Mouse (Mus musculus): Measurements from ENCODE around the gene Stim2.

Gene Stim2

DNA sequence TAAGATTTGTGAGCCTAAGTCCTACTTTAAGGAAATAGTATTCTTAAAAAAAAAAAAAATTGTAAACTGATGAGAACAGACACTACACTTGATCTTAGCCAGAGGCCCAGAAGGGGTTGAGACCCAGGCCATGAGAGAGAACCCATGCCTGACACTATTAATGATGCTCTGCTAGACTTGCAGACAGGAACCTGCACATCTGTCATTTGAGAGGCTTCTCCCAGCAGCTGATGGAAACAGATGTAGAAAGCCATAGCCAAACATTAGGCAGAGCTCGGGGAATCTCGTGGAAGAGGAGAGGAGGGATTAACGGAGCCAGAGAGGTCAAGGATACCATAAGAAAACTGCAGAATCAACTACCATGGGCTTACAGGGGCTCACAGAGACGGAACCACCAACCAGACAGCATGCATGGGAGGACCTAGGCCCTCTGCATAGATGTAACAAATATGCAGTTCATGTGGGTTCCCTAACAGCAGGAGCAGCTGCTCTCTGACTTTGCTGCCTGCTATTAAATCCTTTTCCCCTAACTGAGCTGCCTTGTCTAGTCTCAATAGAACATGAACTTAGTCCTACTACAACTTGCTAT is 50.9 kb downstream of the Stim2 start:
- no peak for DNase-seq (ENCODE audit: low spot score)

GRCm38 (mm10) chr5:54049940-54050339 is 51.6 kb downstream of the Stim2 start:
- no peak for DNase-seq (ENCODE audit: low spot score)

DNA sequence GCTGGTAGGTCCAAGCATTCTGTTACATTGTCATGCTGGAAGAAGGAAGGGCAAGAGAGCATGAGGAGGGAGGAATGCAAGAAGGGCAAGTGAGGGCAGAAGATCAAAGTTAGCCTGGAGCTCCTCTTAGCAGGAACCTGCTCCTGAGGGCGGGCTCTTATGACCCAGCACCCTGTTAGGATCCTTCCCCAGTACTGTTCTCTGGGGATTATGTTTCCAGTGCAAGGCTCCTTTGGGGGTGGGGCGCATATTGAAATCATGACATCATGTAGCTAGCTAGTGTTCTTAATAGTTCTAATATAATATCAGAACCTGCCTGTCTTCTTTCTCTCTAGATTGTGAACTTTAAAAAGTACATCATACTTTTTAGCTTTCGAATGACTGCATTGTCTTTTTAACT is 52.8 kb downstream of the Stim2 start:
- peak; percentile 41 for DNase-seq (ENCODE audit: low spot score)

DNA sequence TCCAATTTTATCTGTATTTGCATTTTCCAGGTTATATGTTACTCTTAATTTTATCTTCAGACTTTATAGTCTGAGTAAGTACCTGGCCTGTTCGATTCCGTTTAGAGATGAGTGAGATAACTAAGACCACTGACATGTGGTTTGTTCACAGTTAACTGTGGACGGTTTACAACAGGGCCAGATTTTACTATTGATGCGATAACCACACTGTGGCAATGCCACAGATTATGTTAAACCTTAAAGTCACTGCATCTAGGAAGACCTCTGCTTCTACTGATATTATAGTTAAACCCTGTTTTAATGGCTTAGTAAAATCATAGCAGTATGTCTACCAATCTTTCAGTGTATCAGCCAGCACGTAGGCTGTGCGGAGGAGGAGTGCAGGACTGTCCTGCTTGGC is 53.9 kb downstream of the Stim2 start:
- no peak for DNase-seq (ENCODE audit: low spot score)

DNA sequence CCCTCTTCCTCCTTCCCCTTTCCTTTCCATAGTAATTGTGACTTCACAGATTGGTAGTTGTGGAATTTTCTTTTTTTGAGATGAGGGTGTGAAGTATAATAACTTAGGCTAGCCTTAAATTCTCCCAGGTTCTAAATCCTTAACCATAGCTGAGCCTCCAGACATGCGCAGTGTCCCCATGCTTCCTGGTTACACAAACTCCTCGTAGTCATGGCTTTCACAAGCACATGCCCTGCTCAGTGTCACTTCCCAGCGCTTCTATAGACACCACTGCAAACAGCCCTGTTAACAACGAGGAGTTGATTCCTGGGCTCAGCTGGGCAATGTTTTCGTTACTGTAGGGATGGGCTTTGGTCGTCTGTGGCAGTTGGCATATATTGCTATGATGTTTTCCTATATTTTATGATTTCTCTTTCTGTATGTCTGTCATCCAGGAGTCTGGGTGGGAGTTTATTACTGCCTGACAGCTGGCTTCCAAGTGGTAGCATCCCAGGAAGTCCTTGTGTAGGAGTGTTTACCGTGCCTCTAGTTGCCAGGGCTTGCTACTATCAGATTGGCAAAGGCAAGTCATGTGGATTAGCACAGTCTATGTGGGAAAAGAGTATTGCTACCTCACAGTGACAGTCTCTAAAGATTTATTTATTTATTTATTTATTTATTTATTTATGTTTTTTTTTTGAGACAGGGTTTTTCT is 55.5 kb downstream of the Stim2 start:
- DNase-seq (ENCODE audit: low spot score): peak; percentile 19

- no peak for DNase-seq (ENCODE audit: low spot score)
Measured at GRCm38 (mm10) chr5:54056266-54056665, 58.0 kb downstream of the Stim2 start.

GRCm38 (mm10) chr5:54059998-54060397 is 61.7 kb downstream of the Stim2 start:
- no peak for DNase-seq (ENCODE audit: low spot score)

- DNase-seq (ENCODE audit: low spot score): no peak
Measured at GRCm38 (mm10) chr5:54062079-54062478, 63.8 kb downstream of the Stim2 start.

DNA sequence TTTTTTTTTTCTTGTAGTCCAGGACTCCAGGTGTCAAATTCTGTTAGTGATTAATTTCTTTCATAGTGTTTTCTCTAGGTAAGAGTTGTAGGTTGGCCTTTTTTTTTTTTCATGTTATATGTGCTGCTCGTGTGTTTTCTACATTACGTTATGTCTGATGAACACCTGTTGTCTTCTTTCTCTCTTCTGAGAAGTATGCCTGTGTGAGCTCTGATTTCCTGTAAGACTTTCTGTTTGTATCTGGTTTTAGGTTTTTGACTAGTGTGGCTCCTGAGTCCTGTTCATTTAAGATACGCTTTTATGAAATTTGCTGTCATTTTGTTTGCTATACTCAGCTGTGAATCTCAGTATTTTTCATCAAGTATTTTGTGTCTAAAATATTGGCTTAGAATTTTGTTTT is 69.3 kb downstream of the Stim2 start:
- no peak for DNase-seq (ENCODE audit: low spot score)

DNA sequence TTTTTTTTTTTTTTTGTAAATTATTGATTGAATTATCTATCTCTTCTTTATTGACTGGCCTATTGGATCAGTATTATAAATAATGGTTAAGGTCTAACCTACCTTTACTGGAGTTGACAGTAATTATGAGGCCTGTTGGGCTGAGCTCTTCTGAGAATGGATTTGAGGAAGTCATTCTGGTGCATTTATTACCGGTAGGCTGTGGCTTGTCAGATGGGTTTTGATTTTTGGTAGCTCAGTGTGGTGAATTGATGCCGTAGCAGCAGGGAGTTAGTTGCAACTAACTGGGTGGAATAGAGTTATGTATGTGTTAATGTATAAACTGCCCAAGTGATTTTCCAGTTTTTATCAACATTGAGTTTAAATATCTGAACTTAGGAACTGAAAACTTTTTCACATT is 72.2 kb downstream of the Stim2 start:
- DNase-seq (ENCODE audit: low spot score): no peak

DNA sequence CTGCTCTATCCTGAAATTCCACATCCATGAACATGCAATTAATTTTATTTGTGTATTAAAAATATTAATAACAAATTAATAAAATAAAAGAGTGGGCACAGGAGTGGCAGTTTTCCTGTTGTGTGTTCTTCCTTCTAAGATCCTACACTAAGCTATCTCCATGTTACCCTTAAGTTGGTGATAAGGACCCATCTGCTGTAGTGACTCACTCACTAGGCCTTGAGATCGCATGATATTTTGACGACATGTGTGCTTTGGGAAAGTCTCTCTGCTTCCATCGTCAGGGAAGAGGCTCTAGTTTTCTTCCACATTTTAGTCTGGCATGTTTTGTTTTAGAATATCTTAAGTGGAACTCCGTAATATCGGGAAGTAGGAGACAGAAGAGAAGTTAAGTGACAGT is 73.0 kb downstream of the Stim2 start:
- DNase-seq (ENCODE audit: low spot score): no peak

GRCm38 (mm10) chr5:54071705-54072104 is 73.4 kb downstream of the Stim2 start:
- DNase-seq (ENCODE audit: low spot score): no peak

GRCm38 (mm10) chr5:54073291-54073690 is 75.0 kb downstream of the Stim2 start:
- DNase-seq (ENCODE audit: low spot score): peak; percentile 19

GRCm38 (mm10) chr5:54079997-54080396 is 81.7 kb downstream of the Stim2 start:
- DNase-seq (ENCODE audit: low spot score): no peak

DNA sequence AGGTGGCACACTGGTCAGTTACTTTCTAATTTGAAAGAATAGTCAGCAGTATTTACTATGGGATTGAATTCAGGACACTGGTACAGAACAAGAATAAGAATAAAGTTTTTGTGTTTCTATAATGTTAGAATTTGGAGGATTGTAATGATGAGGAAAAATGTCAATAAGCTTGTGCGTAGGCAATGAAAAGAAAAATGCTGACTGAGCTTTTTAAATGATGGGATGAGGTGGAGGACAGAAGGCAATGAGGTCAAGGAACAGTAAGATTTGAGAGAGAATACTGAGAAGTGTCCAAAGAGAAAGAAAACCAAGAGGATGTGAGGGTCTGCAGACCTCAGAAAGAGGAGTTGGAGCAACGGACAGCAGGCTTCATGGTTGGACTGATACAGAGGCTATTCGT is 89.6 kb downstream of the Stim2 start:
- no peak for DNase-seq (ENCODE audit: low spot score)

DNA sequence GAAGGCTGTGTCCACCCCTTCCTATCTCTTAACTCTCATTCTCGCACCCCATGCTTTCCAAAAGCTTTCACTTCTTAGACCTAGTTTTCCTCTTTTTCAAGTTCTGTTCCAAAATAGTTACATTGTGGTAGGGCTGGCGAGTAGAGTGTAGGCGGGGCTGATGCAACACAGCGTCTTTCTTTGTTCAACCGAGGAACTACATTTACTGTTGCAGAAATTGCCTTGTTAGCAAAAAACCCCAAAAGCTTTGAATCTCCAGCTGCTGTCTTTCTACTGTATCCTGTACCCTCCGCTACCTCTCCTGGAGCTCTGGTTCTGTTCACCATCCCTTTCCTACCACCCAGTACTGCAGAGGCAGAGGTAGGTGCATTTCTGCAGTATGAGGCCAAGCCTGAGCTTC is 99.9 kb downstream of the Stim2 start:
- peak; percentile 50 for DNase-seq (ENCODE audit: low spot score)

- peak; percentile 20 for DNase-seq (ENCODE audit: low spot score)
Measured at GRCm38 (mm10) chr5:54100916-54101315, 102.6 kb downstream of the Stim2 start.

- DNase-seq (ENCODE audit: low spot score): no peak
Measured at GRCm38 (mm10) chr5:54101318-54101717, 103.0 kb downstream of the Stim2 start.

DNA sequence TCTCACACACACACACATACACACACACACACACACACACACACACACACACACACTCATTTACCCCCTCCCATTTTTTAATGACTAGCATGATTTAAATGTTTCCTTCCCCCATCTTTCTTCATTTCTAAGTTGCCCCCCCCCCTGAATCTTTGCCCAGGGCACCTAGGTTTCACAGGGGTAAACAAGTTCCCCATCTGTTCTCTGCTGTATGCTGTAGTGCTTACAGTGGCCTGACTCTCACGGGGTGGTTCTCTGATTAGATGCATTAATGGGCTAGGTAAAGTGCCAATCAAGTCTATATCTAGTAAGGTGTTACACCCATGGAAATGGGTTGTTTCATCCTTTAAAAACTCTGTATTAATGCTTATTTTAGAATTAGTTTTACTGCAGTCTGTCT is 103.7 kb downstream of the Stim2 start:
- no peak for DNase-seq (ENCODE audit: low spot score)

DNA sequence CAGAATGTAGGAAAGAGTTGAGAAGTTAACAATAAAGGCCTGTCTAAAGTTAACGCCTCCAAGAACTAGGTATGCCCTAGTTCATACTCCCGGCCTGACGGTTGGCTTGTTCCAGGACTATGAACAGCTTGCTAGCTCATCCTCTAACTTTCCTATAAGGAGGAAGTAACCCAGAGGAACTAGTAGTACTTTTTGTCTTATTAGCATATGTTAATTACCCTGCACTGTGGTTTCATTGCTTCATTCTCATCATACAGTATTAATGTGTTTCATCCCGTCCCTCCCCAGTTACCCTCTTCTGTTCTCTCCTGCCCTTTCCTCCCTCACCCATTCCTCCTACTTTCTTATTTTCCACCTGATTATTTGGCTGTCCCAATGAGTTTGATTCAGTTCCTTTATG is 108.4 kb downstream of the Stim2 start:
- no peak for DNase-seq (ENCODE audit: low spot score)

- no peak for DNase-seq (ENCODE audit: low spot score)
Measured at GRCm38 (mm10) chr5:54107069-54107468, 108.8 kb downstream of the Stim2 start.

DNA sequence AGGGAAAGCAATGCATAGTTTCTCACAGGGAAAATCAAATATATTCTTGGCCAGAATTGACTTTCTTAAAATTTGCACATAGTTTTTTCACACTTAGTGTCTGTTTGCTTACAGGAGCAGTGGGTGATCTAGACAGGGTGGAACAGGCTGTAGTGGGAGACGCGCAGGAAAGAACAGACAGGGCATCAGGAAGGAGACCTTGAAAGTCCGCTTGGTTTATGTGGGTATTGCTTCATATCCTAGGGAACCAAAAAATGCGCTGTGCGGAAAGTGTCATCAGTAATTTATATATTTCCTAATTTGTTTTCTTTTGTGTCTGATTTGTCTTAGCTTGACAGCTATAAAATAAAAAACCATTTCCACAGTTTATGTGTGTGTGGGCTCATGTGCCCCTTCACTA is 110.8 kb downstream of the Stim2 start:
- no peak for DNase-seq (ENCODE audit: low spot score)

DNA sequence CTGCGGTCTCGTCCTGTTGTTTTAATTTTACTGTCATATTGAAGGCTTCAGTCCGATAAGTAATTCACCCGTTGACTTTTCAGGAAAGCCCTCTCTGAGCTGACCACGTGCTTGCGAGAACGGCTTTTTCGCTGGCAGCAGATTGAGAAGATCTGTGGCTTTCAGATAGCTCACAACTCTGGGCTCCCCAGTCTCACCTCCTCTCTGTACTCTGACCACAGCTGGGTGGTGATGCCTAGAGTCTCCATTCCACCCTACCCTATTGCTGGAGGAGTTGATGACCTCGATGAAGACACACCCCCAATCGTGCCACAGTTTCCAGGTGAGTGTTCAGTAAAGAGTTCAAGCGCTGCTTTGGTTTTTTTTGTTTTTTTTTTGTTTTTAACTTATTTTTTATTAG is 112.5 kb downstream of the Stim2 start:
- no peak for DNase-seq (ENCODE audit: low spot score)

- DNase-seq (ENCODE audit: low spot score): no peak
Measured at GRCm38 (mm10) chr5:54113284-54113683, 115.0 kb downstream of the Stim2 start.
